Mouse (Mus musculus) thymus, adult 2 months (tissue): Measurements from ENCODE around the gene Ap1s1.

Source experiments
- CTCF ChIP-seq: fragments of 200-500 bp; IDR thresholded peaks from 2 replicates; pipeline ENCODE4 v1.5.1; 2012; ENCODE audit warnings: mild to moderate bottlenecking, control low read depth, low read length, moderate library complexity, borderline replicate concordance; ENCODE audit not compliant: control insufficient read depth, poor library complexity, insufficient read depth; ENCODE audit errors: extremely low read depth
- POLR2A ChIP-seq: fragments of 200-500 bp; IDR thresholded peaks from 2 replicates; pipeline ENCODE4 v1.6.1; 2012; ENCODE audit warnings: mild to moderate bottlenecking, low read length, control low read depth, moderate library complexity; ENCODE audit not compliant: control insufficient read depth, poor library complexity, insufficient read depth; ENCODE audit errors: extremely low read depth

DNA sequence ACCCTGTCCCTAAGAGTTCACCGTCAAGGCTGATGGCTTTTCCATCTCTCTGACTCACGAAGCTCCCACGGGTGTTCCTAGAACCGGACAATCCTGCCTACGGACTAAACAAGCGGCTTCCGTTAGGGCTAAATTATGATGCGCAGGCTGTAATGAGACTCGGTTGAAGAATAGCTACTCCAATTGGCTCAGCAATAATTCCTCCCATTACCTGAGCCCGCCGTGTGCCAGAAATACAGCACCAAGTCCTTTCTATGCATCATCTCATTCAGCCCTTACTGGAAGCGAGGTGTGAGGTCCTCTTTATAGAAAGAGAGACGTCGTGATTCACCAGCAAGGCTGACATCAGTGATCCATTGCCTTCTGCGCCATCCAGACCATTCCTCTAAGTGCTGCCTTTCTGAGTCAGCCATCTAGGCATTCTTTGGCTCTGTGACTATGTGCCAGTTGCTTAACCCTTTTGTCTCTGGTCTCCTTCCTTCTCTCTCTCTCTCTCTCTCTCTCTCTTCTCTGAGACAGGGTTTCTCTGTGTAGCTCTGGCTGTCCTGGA, 33.5 kb downstream of the Ap1s1 start:
- TF ChIP-seq CTCF (no peak), POLR2A (no peak)
